Mouse (Mus musculus) NIH3T3 (cell line): ENCODE results near the gene Tmem59l.
A peak's percentile ranks its signal among the peaks of the same experiment; 100 is the strongest.
"Not testable (repeated sequence)": the region's sequence is repeated elsewhere in the genome, so short reads cannot be mapped to it uniquely, and the experiment has no call there.

ENCODE experiments used
- DNase-seq: peaks from one replicate; pipeline ENCODE4 v3.0.0-alpha.2; 2012; ENCODE audit warnings: low read depth

Gene Tmem59l

DNA sequence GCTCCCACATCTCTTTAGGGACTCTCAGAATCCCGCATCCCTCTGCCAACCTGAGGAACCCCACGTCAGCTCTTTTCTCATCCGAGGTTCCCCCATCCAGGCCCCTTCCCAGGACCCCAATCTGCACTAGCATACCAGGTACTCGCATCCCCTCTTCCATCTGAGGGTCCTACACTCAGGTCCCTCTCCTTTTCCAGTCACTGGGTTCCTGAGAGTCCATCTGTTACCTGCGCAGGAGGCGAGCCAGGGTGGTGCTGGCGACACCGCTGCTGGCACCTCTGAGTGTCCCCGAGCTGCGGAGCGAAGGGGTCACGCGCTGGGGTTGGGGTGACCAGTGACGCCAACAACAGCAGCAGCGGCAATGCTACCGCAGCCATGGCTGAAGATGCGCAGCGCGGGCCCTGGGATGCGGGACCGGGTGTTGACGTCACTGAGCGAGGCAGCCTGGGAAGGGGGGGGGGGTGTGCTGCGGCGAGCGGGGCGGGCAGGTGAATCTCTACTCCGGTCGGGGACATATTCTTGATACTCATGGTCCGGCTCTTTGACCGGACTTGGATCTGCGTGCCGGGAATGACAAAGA is at the start of gene Tmem59l:
Gene Tmem59l, minus strand, starts transcription at position 418 of the 580 bp plus-strand sequence.
- DNase-seq: no peak

DNA sequence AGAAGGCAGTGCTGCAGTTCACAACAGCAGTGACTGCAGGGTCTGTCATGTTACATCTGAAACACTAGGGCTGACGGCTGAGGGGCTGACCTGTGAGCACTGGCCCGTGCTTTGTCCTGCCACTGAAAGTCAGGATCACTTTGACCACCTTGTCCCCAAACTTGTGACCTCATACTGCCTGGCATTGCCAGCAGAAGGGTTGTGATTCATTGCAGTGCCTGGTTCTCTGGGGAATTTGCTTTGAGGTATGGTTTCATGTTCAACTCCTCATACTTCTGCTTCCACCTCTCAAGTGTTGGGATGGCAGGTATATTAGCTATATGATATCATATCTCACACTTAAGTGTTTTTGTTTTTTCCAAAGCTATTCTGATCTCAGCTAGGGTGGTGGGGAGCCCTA is 48.5 kb upstream of the Tmem59l start:
- DNase-seq: no peak

DNA sequence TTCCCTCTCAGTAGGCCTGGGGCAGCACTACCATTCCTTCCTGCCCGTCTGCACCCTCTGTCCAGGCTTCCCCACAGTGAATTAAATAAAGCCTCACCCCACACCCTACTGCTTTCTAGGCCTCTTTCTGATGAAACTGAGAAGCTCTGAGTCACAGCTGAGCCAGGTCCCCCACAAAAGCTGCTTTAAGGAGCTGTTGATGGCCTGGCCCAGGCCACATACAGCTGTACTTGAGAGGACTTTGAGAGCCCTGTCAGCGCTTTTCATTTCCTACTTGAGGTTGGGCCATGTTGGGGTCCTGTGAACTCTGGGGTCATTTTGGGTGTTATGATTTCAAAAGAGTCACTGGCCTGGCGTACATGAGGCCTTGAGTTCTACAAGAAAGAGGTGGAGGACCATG is 48.1 kb upstream of the Tmem59l start:
- no peak for DNase-seq

DNA sequence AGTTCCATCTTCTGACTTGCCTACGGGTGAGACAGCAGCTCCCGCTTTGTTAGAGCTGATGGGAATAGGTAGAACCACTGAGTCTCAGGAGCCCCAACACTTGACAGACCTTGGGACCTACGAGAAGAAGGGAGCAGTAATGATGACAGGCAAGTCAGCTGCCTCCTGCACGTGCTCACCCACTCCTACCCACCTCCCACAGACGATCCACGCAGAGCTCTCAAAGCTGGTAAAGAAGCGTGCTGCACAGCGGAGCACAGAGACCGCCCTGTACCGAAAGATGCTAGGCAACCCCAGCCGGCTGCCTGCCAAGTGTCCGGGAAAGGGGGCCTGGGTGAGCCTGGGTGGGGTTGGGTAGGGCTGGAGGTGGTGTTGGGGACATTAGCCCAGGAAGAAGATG is 47.1 kb upstream of the Tmem59l start:
- no peak for DNase-seq

DNA sequence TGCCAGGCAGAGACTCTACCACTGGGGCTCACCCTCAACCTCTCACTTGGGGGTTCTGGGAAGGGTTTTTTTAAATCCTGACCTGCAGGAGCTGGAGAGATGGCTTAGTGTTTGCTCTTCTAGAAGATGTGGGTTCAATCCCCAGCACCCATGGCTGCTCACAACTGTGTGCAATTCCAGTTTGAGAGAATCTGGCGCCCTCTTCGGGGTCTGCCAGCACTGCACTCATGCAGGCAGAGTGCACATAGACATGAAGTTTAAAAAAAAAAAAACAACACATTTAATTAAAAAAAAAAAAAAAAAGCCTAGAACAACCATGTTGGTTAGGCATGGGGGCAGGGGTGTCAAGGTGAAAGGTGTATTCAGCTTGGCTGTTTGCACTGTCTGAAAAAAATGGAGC is 43.2 kb upstream of the Tmem59l start:
- no peak for DNase-seq

DNA sequence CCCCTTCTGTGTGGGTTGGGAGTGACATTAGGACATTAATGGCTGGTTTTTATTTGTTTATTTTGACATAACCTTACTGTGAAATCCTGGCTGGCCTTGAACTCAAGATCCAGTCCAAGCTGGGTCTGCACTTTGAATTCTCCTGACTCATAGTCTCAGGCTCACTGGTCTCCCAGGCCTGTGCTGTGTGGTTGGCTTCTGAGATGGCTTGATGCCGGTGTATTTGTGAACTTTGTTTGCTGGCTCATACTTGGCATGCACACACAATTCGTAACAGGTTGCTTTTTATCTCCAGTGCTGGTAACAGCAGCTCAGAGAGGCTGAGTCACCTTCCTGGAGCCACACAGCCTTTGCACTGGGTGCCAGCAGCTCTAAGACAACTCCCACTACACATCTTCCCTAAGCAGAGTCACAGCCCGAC is 42.6 kb upstream of the Tmem59l start:
- DNase-seq: no peak

DNA sequence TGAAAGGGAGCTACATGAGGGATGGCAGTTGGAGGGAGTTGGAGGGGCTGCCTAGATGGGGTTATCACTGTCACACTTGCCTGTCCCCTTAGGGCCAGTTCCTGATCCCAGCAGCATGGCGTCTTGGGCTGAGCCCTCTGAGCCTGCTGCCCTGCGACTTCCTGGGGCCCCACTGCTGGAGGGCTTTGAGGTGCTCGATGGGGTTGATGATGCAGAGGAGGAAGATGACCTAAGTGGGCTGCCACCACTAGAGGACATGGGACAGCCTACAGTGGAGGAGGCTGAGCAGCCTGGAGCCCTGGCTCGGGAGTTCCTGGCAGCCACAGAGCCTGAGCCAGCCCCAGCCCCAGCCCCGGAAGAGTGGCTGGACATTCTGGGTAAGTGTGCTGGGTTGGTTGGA is 42.1 kb upstream of the Tmem59l start:
- DNase-seq: no peak

DNA sequence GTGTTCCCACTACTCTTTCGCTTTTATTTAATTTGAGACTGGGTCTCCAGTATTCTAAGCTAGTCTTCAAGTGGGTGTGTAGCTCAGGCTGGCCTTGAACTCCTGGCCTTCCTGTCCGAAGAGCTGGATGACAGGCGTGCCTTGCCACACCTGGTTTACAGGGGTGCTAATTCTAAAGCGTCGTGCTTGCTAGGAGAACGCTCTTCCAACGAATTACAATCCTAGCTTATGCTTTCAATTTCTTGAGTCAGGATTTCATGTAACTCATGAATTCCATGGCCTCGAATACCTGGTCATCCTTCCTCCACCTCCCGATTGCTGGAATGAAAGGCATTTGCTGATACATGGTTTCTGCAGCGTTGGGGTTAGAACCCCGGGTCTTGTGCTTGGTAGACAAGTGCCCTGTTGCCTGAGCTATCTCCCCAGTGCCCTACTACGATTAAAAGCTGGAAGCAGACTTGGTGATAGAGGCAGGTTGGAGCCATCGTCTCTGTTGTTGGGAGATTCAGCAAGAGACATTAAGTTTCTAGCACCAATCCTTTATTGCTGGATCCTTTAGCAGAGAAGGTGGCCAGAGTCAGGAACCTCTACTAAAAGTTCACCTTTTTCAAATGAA is 41.1 kb upstream of the Tmem59l start:
- no peak for DNase-seq

DNA sequence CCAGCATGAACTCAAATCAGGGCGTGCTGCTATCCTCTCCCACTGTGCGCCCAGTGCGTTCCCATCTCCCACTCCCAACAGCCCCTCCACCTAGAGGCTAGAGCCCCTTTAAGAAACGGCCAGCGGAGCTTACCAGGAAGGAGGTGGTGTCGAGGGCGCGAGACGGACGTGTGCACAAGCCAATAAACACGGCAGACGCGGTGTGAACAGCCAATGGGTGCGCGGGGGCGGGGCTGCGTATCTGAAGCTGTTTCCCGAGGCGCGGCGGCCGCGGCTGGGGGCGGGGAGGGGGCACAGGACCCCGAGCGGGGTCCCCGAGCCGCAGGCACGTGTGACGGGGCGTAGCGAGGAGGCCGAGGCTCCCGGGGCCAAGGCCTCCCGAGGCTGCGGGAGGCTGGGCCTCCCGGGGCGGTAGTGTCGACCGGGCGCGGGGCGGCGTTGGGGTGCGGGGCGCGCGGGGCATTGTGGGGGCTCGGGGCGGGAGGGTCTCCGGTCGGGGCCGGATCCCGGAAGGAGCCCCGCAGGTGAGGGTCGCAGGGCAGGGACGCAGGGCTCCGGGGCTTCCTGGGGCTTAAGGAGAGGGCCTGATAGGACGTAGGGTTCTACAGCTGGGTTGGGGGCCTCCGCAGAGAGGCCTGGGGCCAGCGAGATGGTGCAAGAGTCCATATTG is 40.5 kb upstream of the Tmem59l start, which contains the start of the genes Fkbp8 and Kxd1:
Gene Fkbp8, plus strand, starts transcription at position 213 of the 670 bp plus-strand sequence.
Gene Kxd1, minus strand, starts transcription at position 445 of the 670 bp plus-strand sequence.
- DNase-seq: peak; percentile 96

DNA sequence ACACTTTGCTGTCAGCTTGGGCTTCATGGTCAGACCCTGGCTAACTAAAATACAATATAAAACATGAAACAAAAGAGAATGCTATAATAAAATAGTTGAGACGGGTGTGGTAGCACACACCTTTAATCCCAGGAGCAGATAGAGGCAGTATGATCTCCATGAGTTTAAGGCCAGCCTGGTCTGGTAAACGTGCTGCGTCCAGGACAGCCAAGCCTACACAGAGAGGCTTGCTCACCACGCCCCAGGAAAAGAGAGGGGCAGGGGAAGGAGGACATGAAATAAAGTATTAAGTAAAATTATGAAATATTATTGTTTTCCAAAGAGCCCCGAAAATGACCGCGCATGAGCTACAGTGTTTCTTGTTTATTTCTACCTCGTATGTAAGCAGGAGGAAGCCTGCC is 40.0 kb upstream of the Tmem59l start:
- no peak for DNase-seq

DNA sequence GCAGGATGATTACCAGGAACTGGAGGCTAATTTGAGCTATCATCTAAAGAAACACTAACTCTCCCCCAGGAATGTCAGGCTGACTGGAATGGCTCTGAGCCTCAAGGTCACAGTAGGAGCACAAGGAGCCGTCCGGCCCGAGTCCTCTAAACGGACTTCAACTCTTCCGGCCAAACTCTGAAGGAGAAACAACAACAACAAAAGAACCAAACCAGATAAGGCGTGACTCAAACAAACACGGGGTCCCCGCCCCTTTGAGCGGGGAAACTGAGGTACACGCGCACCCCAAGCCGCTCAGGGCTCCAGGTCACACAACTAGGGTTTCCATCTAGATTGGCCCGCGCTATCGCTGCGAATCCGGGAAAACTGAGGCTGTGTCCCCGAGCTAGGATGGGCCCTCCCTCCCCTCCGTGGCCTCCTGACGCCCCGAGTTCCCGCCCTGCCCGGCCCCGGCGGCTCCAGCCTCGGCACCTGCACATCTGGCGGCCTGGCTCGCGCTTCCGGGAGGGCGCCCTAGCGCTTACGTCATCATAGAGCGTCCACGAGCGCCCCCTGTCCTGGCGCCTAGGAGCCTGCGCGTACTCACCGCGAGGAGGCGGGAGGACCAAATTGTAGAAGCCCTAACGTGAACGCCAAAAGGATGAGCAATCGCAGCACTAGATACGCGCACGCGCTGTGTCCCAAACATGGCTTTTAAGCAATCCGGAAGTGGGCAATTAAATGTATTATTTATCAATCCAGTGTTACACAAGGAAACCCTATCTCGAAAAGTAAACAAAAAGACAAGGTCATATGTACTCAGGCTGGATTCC is 35.6 kb upstream of the Tmem59l start:
- peak; percentile 99 for DNase-seq

DNA sequence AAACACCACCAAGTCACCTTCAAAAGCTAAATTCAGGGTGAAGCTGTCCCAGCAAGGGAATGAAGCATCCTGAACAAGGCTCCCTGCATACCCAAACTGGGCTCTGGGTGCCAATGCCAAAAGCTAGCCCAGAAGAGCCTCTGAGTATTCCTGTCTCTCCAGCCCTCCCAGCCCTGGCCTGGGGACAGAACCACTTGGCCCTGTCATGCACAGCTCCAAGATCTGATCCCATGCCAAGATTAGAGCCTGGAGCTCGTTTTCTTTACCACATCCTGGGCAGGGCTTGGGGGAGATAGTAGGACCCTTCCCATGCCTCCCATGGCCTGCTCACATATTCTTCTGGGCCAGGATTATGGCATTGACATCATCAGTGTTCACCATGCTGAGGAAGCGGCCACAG is 32.4 kb upstream of the Tmem59l start:
- no peak for DNase-seq

DNA sequence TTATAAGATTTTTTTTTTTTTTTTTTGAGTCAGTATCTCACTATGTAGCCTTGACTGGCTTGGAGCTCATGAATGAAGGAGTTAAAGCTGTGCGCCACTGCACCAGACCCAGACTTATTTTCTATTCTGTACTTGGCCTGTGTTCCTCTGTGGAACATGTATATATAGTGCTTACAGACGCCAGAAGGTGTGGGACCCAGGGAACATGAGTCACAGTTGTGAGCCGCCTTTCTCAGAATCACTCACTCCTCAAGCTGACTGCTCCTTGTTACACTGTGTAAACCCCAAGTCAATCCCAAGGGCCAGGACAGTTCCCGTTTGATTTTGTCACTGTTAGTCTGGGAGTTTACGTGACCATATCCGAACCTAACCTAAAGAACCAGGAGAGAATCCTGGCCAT is 31.9 kb upstream of the Tmem59l start:
- DNase-seq: no peak

DNA sequence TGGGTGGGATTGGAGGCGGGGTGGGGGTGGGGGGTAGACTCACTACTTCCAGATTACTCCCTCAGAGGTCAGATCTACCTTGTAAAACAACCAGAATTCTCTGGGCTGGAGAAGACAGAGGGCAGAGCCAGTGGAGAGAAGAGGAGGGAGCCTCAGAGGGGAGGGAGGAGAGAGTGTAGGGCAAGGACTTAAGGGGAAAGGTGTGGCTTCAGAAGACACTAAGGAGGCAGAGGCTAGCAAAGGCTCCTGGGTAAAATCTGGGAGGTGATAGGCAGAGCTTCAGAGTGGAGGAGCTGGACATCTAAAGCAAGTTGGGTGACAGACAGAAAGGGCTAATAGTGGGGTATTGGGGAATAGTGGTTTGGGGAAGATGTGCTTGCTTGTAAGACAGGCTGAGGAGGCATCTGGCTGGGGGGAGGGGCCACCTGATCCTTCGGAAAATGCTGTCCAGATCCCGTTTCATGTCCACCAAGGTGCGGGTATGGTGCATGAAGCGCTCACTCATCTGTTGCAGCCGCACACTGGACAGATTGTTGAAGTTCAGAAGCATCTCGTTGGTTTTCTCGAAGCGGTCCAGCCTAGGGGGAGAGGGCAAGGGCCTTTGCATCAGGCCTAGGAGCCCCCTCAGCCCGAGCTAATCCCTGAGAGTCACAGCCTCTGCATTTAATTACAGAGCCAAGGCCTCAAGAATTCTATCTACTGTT is 30.9 kb upstream of the Tmem59l start:
- DNase-seq: no peak

DNA sequence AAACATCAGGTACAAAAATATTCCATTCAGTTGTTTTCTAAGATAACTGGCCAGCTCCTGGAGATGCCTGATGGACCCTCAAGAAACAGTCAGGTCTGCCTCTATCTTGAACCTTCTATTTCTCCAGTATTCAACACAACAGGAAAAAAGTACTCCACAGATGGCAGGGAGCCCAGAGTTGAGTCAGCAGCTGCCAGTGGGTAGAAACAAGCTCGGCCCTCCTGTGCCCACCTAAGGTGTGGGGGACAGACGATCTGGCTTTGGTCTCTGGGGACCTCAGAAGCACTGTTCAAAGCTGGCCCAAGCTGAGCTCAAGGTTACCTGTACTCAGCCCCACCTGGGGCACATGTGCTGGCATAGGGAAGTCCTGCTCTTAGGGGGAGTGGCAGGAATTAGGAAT is 26.3 kb upstream of the Tmem59l start:
- DNase-seq: peak; percentile 88

DNA sequence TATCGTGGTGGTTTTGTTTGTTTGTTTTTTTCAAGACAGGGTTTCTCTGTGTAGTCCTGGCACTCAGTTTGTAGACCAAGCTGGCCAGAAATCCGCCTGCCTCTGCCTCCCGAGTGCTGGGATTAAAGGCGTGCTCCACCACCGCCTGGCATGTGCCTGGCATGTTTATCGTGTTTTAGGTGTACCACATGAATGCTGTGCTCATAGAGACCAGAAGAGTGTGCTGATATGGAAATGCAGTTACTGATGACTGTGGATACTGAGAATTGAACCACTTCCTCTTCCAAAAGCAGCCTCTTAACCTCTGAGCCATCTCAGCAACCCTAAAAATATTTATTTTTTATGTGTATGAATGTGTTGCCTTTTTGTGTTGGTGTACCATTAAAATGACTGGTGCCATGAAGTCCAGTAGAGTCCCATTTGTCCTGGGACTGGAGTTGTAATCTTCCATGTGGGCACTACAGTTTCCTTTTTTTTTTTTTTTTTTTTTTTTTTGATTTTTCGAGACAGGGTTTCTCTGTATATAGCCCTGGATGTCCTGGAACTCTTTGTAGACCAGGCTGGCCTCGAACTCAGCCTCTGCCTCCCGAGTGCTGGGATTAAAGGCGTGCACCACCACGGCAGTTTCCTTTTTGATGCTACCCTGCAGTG is 25.2 kb upstream of the Tmem59l start:
- no peak for DNase-seq

DNA sequence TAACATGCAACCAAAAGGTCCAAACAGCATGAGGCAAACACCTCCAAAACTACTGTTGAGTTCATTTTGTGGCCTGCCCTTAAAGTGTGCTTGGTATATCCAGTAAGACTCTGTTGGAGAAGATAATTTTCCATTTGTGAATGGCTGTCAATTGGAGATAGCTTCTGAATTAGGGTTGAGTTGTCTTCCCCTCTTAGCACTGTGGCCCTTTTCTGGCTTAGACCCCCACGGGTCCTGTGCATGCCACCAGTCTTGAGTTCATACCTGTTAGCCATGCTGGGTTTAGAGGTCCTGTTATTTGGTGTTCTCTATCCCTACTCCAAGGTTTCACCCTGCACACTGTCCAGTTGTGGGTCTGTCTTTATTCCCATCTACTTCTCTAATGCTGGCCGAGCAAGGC is 24.6 kb upstream of the Tmem59l start:
- DNase-seq: no peak

DNA sequence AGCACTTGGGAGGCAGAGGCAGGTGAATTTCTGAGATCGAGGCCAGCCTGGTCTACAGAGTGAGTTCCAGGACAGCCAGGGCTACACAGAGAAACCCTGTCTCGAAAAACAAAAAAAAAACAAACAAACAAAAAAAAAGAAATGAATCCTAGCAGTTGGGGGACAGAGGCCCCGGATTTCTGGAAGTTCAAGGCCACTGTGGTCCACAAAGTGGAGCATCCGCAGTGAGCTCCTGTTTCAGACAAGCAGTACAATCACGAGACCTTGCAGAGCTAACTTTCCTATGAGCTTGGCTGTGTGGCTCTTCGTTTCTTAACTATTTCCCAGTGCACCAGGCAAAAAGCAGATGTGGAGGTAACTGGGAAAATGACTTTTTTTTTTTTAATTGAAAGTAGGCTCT is 24.0 kb upstream of the Tmem59l start:
- not testable (repeated sequence) for DNase-seq

DNA sequence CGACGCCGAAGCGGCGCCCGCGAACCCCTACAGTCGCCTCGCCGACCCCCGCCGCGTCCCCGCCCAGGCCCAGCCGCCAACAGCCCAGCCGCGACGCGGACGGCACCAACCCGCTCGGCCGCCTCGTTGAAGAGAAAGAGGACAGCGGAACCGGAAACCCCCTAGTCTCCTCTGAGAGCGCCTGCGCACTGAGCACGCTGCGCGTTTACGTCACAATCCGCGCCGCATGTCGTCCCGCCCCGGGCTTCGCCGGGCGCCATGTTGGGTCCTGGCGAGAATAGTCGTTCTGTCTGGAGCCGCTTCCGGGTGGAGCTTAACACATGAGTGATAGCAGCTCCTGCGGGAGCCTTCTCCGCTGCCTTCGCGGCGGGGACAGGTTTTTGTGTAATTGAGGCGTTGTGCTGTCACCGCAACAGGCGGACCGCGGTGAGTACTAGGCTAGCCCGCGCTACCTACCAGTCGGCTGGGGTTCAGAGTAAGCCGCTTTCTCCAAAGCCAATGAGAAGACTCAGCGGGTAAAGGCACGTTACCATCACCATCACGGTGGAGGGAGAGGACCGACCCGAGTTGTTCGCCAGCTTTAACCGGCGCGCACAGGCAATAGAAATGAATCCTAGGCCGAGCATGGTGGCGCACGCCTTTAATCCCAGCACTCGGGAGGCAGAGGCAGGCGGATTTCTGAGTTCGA is 23.2 kb upstream of the Tmem59l start, which contains the start of gene Uba52:
Gene Uba52, minus strand, starts transcription at position 574 of the 688 bp plus-strand sequence.
- peak; percentile 99 for DNase-seq

DNA sequence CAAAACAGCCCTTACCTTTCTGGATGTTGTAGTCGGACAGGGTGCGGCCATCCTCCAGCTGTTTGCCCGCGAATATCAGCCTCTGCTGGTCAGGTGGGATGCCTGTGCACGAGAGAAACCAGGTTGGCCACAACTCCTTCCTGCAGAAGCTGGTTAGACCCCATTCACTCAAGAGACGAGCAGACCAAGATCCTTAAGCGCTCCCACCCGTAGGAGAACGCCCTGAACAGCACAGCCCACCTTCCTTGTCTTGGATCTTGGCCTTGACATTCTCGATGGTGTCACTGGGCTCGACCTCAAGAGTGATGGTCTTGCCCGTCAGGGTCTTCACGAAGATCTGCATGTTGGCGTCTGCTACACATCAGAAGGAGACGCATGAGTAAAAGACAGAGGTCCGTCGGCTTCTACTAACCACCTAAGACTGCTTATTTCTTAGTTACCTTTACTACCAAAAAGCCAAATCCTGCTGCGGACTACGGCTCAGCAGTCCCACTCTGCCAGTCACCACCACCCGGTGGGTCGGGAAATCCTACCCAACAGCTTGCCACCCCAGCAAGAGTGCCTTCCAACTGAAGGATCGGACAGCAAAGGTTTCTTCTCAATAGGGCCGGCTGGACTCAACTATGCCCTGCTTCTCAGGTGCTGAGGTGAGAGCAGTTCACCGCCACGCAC is 22.3 kb upstream of the Tmem59l start:
- no peak for DNase-seq
